Mouse (Mus musculus) ES-E14 (cell line): ENCODE data around the gene Gm11627. TPM values are rescaled to one million over a fixed set of nuclear protein-coding genes. Genes with fewer than 3 reads are reported as not detected.

ENCODE experiments used
- DNase-seq: peaks from one replicate; pipeline ENCODE4 v3.0.0-alpha.2; 2013; ENCODE audit warnings: low read depth, low spot score
- H3K27ac ChIP-seq: 2 replicates; pipeline ENCODE4 v1.5.1; 2012; ENCODE audit warnings: low read depth, mild to moderate bottlenecking, low read length, moderate library complexity, mixed read lengths; ENCODE audit not compliant: poor library complexity, insufficient read depth, severe bottlenecking
- H3K36me3 ChIP-seq: 2 replicates; pipeline ENCODE4 v1.6.1; 2012; ENCODE audit warnings: mild to moderate bottlenecking, low read length, moderate library complexity, mixed read lengths; ENCODE audit not compliant: control insufficient read depth, poor library complexity, insufficient read depth, severe bottlenecking
- H3K4me1 ChIP-seq, 2 experiments: fragments of 150-350 bp in 1 of 2; sonication (generic) in 1 of 2; 2 replicates each; pipeline ENCODE4 v1.6.1; 2012; ENCODE audit warnings: low read length in 2 of 2, mild to moderate bottlenecking in 1 of 2, mixed read lengths in 1 of 2; ENCODE audit not compliant: control insufficient read depth in 2 of 2, insufficient read depth in 2 of 2, poor library complexity in 1 of 2
- H3K4me3 ChIP-seq, 2 experiments: fragments of 150-350 bp in 1 of 2; sonication (generic) in 1 of 2; 2 replicates each; pipeline ENCODE4 v1.5.1; 2012; ENCODE audit warnings: low read length in 2 of 2, low read depth in 1 of 2, mild to moderate bottlenecking in 1 of 2, mixed read lengths in 1 of 2; ENCODE audit not compliant: insufficient read depth in 1 of 2, poor library complexity in 1 of 2, severe bottlenecking in 1 of 2
- H3K9ac ChIP-seq: 2 replicates; pipeline ENCODE4 v1.6.1; 2012; ENCODE audit warnings: low read depth, mild to moderate bottlenecking, low read length, mixed read lengths; ENCODE audit not compliant: poor library complexity, insufficient read depth, severe bottlenecking
- H3K9me3 ChIP-seq: fragments of 150-350 bp; sonication (generic); 2 replicates; pipeline ENCODE4 v1.6.1; 2012; ENCODE audit warnings: low read depth, mild to moderate bottlenecking, low read length; ENCODE audit not compliant: control insufficient read depth, insufficient read depth
- CHD2 ChIP-seq: IDR thresholded peaks from 2 replicates; pipeline ENCODE4 v1.6.1; 2014; ENCODE audit warnings: mild to moderate bottlenecking, low read depth, low read length, inconsistent platforms
- HCFC1 ChIP-seq: IDR thresholded peaks from 2 replicates; pipeline ENCODE4 v1.6.1; 2012; ENCODE audit warnings: low read length, inconsistent platforms, borderline replicate concordance; ENCODE audit not compliant: insufficient read depth
- MAFK ChIP-seq: IDR thresholded peaks from 2 replicates; pipeline ENCODE4 v1.6.1; 2014; ENCODE audit warnings: mild to moderate bottlenecking, low read depth, low read length, inconsistent platforms; ENCODE audit not compliant: insufficient read depth
- ZC3H11A ChIP-seq: IDR thresholded peaks from 2 replicates; pipeline ENCODE4 v1.6.1; 2012; ENCODE audit warnings: low read depth, mild to moderate bottlenecking, inconsistent platforms, low read length, borderline replicate concordance
- ZNF384 ChIP-seq: IDR thresholded peaks from 2 replicates; pipeline ENCODE4 v1.6.1; 2012; ENCODE audit warnings: low read depth, low read length, inconsistent platforms
- in situ Hi-C, 2 experiments: fragments of 600-800 bp; cut with MboI; formaldehyde crosslinking; loops; one replicate each; pipeline ENCODE4 v1.15.1; 2025; ENCODE audit warnings: low sequenced_read_pairs in 2 of 2, inconsistent platforms in 1 of 2; ENCODE audit not compliant: unreplicated experiment in 2 of 2
- total RNA-seq: library from RNA; depleted of rRNA; stranded (reverse); fragments of 300-350 nt; gene quantifications from 2 replicates; pipeline ENCODE4 v1.2.3, GENCODE M21; 2012; rRNA removed

Gene Gm11627
- total RNA-seq, 1 experiment, result 7.5 TPM

- peaks cover 5% of the 10 kb centered on the region in 2 experiments; a peak in 3 of 4 replicates for H3K4me1 ChIP-seq
- in situ Hi-C loops, result no loop called here
- no peak overlapping the region for H3K4me3 ChIP-seq
- no peak overlapping the region for H3K27ac ChIP-seq
- TF ChIP-seq ZC3H11A (no peak), CHD2 (no peak), ZNF384 (no peak), HCFC1 (no peak), MAFK (no peak)
- DNase-seq, result no peak
- peaks cover 5% of the 10 kb centered on the region for H3K36me3 ChIP-seq
- no peak overlapping the region for H3K9ac ChIP-seq
- no peaks in the 10 kb centered on the region for H3K9me3 ChIP-seq
These were observed 43.1 kb downstream of the Gm11627 start for GRCm38 (mm10) chr11:102536210-102536609.

- H3K9me3 ChIP-seq, result no peaks in the 10 kb centered on the region
- H3K27ac ChIP-seq, result no peak overlapping the region
- H3K4me1 ChIP-seq, result peaks cover 1 to 3% of the 10 kb centered on the region in 2 experiments; a peak in 2 of 4 replicates
- DNase-seq, result no peak
- H3K36me3 ChIP-seq, result peaks cover 5% of the 10 kb centered on the region
- no peak for TF ChIP-seq CHD2
- no peak for TF ChIP-seq HCFC1
- no peak for TF ChIP-seq ZC3H11A
- TF ChIP-seq MAFK, result no peak
- no peak for TF ChIP-seq ZNF384
- no peak overlapping the region for H3K4me3 ChIP-seq
- in situ Hi-C loops, result no loop called here
- H3K9ac ChIP-seq, result no peak overlapping the region
These were observed 45.2 kb downstream of the Gm11627 start for GRCm38 (mm10) chr11:102534078-102534477.

- in situ Hi-C loops, result no loop called here
- DNase-seq, result no peak
- Histone ChIP-seq H3K9ac (no peak overlapping the region), H3K4me1 (no peaks in the 10 kb centered on the region), H3K27ac (no peak overlapping the region), H3K4me3 (no peak overlapping the region), H3K9me3 (no peaks in the 10 kb centered on the region), H3K36me3 (peaks cover 6% of the 10 kb centered on the region)
- no peak for TF ChIP-seq MAFK
- no peak for TF ChIP-seq HCFC1
- TF ChIP-seq ZNF384, result no peak
- TF ChIP-seq CHD2, result no peak
- TF ChIP-seq ZC3H11A, result no peak
These were observed 47.8 kb downstream of the Gm11627 start for GRCm38 (mm10) chr11:102531425-102531824.

Other genes starting within 250 kb of the Gm11627 start
- gene Slc4a1, start 213.3 kb downstream of the Gm11627 start, total RNA-seq, result 0.18 and 0.21 TPM in 2 replicates
- gene Rundc3a, start 186.1 kb downstream of the Gm11627 start, total RNA-seq, result 6.7 and 15.9 TPM in 2 replicates
- 152 and 175 TPM in 2 replicates for gene Slc25a39, start 171.5 kb downstream of the Gm11627 start, total RNA-seq
- 81.5 and 154 TPM in 2 replicates for gene Grn, start 149.1 kb downstream of the Gm11627 start, total RNA-seq
- 6.7 and 13.1 TPM in 2 replicates for gene Fam171a2, start 131.8 kb downstream of the Gm11627 start, total RNA-seq
- 6.6 and 7.8 TPM in 2 replicates for gene Itga2b, start 109.3 kb downstream of the Gm11627 start, total RNA-seq
- 22.5 and 22.9 TPM in 2 replicates for gene Gpatch8, start 23.1 kb downstream of the Gm11627 start, total RNA-seq
- gene Fzd2, start 24.9 kb upstream of the Gm11627 start, total RNA-seq, result 26.4 and 27.9 TPM in 2 replicates
- 9.0 and 9.8 TPM in 2 replicates for gene Meioc, start 84.3 kb upstream of the Gm11627 start, total RNA-seq
- 40.5 and 53.7 TPM in 2 replicates for gene Ccdc43, start 118.3 kb upstream of the Gm11627 start, total RNA-seq
- 1.7 and 2.5 TPM in 2 replicates for gene Adam11, start 182.0 kb upstream of the Gm11627 start, total RNA-seq
- 74.8 and 77.1 TPM in 2 replicates for gene Gjc1, start 240.2 kb upstream of the Gm11627 start, total RNA-seq